Mouse (Mus musculus) gastrocnemius, adult 2 months (tissue): ENCODE results near the gene H2-Ab1. TPM values are rescaled to one million over a fixed set of nuclear protein-coding genes. Genes with fewer than 3 reads are reported as not detected.
"Not testable (repeated sequence)": the region's sequence is repeated elsewhere in the genome, so short reads cannot be mapped to it uniquely, and the experiment has no call there.

Experiments
- DNase-seq: peaks from one replicate; pipeline ENCODE4 v3.0.0; 2022
- H3K27ac ChIP-seq: fragments of 200-600 bp; 2 replicates; pipeline ENCODE4 v1.8.1; 2022; ENCODE audit warnings: mild to moderate bottlenecking
- H3K4me3 ChIP-seq: fragments of 200-600 bp; 2 replicates; pipeline ENCODE4 v1.8.1; 2022; ENCODE audit warnings: mild to moderate bottlenecking, moderate library complexity
- CTCF ChIP-seq: fragments of 200-600 bp; IDR thresholded peaks from 2 replicates; pipeline ENCODE4 v1.8.1; 2022; ENCODE audit warnings: antibody characterized with exemption, mild to moderate bottlenecking, moderate library complexity
- intact Hi-C: fragments of 180-260 bp; cut with DNase I; formaldehyde crosslinking; loops from one replicate; pipeline ENCODE4 v1.15.1; 2025
- total RNA-seq, 2 experiments: library from RNA; stranded (reverse); gene quantifications; 2 replicates each; pipeline ENCODE4 v1.2.3; 2021

H2-Ab1 gene
- total RNA-seq, 2 experiments from 2014 or later: 3.1 to 4.7 TPM

- Histone ChIP-seq H3K27ac (peak overlapping the region; percentile 68), H3K4me3 (peak overlapping the region; percentile 75)
- DNase-seq: no peak
- intact Hi-C loops: loop anchor here (10.0 kb wide), 1 partner anchor 134 kb away; no protein-coding TSS in a partner anchor
- TF ChIP-seq CTCF: no peak
Measured at GRCm38 (mm10) chr17:34309225-34309624, 51.7 kb downstream of the H2-Ab1 start.

- peak; percentile 80 for DNase-seq
- intact Hi-C loops: loop anchor here (10.0 kb wide), 1 partner anchor 135 kb away; no protein-coding TSS in a partner anchor
- H3K27ac ChIP-seq: peak overlapping the region; percentile 68
- TF ChIP-seq CTCF: no peak
- H3K4me3 ChIP-seq: peak overlapping the region; percentile 75
Measured at GRCm38 (mm10) chr17:34309683-34310385, 52.3 kb downstream of the H2-Ab1 start.

- DNase-seq, intact Hi-C loops: not testable (repeated sequence)
Measured at GRCm38 (mm10) chr17:34310526-34310925, 53.0 kb downstream of the H2-Ab1 start.

GRCm38 (mm10) chr17:34312185-34312584 lies 54.7 kb downstream of the H2-Ab1 start:
- Histone ChIP-seq H3K27ac (no peak overlapping the region), H3K4me3 (no peak overlapping the region)
- no peak for TF ChIP-seq CTCF
- intact Hi-C loops: no loop called here
- DNase-seq: no peak

More at GRCm38 (mm10) chr17:34310526-34310925, 53.0 kb downstream of the H2-Ab1 start:
- not testable (repeated sequence) for H3K4me3 ChIP-seq, H3K27ac ChIP-seq

- Histone ChIP-seq H3K4me3 (no peak overlapping the region), H3K27ac (no peak overlapping the region)
- peak; percentile 74 for DNase-seq
- TF ChIP-seq CTCF: peak; percentile 91
- intact Hi-C loops: loop anchor here (1.0 kb wide), 1 partner anchor 63 kb away; no protein-coding TSS in a partner anchor
Measured at GRCm38 (mm10) chr17:34313393-34313792, 55.9 kb downstream of the H2-Ab1 start.

- no peak overlapping the region for H3K4me3 ChIP-seq
- no peak for DNase-seq
- no peak for TF ChIP-seq CTCF
- intact Hi-C loops: no loop called here
- H3K27ac ChIP-seq: no peak overlapping the region
Measured at GRCm38 (mm10) chr17:34314286-34314685, 56.8 kb downstream of the H2-Ab1 start.

GRCm38 (mm10) chr17:34315512-34315911 lies 58.0 kb downstream of the H2-Ab1 start:
- H3K27ac ChIP-seq: no peak overlapping the region
- DNase-seq: no peak
- intact Hi-C loops: no loop called here
- no peak for TF ChIP-seq CTCF
- no peak overlapping the region for H3K4me3 ChIP-seq

- TF ChIP-seq CTCF: no peak
- no peak for DNase-seq
- Histone ChIP-seq H3K4me3 (no peak overlapping the region), H3K27ac (no peak overlapping the region)
- intact Hi-C loops: no loop called here
Measured at GRCm38 (mm10) chr17:34316697-34317096, 59.2 kb downstream of the H2-Ab1 start.

GRCm38 (mm10) chr17:34317275-34317674 lies 59.8 kb downstream of the H2-Ab1 start:
- TF ChIP-seq CTCF: no peak
- DNase-seq: no peak
- H3K27ac ChIP-seq: no peak overlapping the region
- no peak overlapping the region for H3K4me3 ChIP-seq
- intact Hi-C loops: no loop called here

Other genes starting within 250 kb of the H2-Ab1 start
- 10 to 100 TPM; 11.6 to 12.8 TPM for gene Ring1, start 233.0 kb upstream of the H2-Ab1 start, total RNA-seq
- gene H2-Ke6, start 229.6 kb upstream of the H2-Ab1 start, total RNA-seq: 10 to 100 TPM; 69.9 to 82.3 TPM
- 10 to 100 TPM; 44.6 to 49.5 TPM for gene Slc39a7, start 226.0 kb upstream of the H2-Ab1 start, total RNA-seq
- 10 to 100 TPM; 40.5 to 41.7 TPM for gene Rxrb, start 225.9 kb upstream of the H2-Ab1 start, total RNA-seq
- gene Col11a2, start 218.3 kb upstream of the H2-Ab1 start, total RNA-seq: 1 to 10 TPM; 3.0 to 9.6 TPM
- gene H2-Oa, start 165.3 kb upstream of the H2-Ab1 start, total RNA-seq: not detected
- 1 to 10 TPM; 3.0 to 3.1 TPM for gene H2-DMa, start 138.1 kb upstream of the H2-Ab1 start, total RNA-seq
- 10 to 100 TPM; 70.3 to 88.9 TPM for gene Brd2, start 135.1 kb upstream of the H2-Ab1 start, total RNA-seq
- gene H2-DMb2, start 114.4 kb upstream of the H2-Ab1 start, total RNA-seq: under 1 TPM; 0.46 to 0.47 TPM
- under 1 TPM; 0.38 to 0.61 TPM for gene H2-DMb1, start 104.6 kb upstream of the H2-Ab1 start, total RNA-seq
- 1 to 10 TPM in 1 of 2 experiments, under 1 TPM in 1; 0.74 to 1.5 TPM for gene Tap1, start 70.1 kb upstream of the H2-Ab1 start, total RNA-seq
- 1 to 10 TPM; 1.4 to 1.7 TPM for gene Psmb9, start 69.9 kb upstream of the H2-Ab1 start, total RNA-seq
- gene Psmb8, start 60.0 kb upstream of the H2-Ab1 start, total RNA-seq: 1 to 10 TPM; 2.2 to 3.4 TPM
- gene Tap2, start 54.2 kb upstream of the H2-Ab1 start, total RNA-seq: 1 to 10 TPM; 4.9 to 7.5 TPM
- gene H2-Ob, start 18.8 kb upstream of the H2-Ab1 start, total RNA-seq: under 1 TPM in 1 of 2 experiments, not detected in 1; 0.11 TPM
- 1 to 10 TPM; 5.3 to 6.0 TPM for gene H2-Aa, start 30.1 kb downstream of the H2-Ab1 start, total RNA-seq
- 1 to 10 TPM; 3.4 to 4.9 TPM for gene H2-Eb1, start 48.2 kb downstream of the H2-Ab1 start, total RNA-seq
- gene H2-Eb2, start 68.0 kb downstream of the H2-Ab1 start, total RNA-seq: not detected
- under 1 TPM; 0.18 to 0.20 TPM for gene Btnl2, start 97.1 kb downstream of the H2-Ab1 start, total RNA-seq
- not detected for gene Btnl1, start 119.4 kb downstream of the H2-Ab1 start, total RNA-seq
- gene BC051142, start 141.1 kb downstream of the H2-Ab1 start, total RNA-seq: under 1 TPM in 1 of 2 experiments, not detected in 1; 0.43 TPM
- gene Btnl4, start 219.6 kb downstream of the H2-Ab1 start, total RNA-seq: not detected